Mouse (Mus musculus): ENCODE results near the gene Zbtb4.

Gene Zbtb4

GRCm38 (mm10) chr11:69763551-69763950 lies 2.2 kb upstream of the Zbtb4 start:
- DNase-seq (ENCODE audit: low read depth, low spot score): no peak

- DNase-seq (ENCODE audit: low read depth, low spot score): peak; percentile 30
These were observed 456 bp downstream of the Zbtb4 start for GRCm38 (mm10) chr11:69766126-69766609.

GRCm38 (mm10) chr11:69766872-69767624 lies 1.3 kb downstream of the Zbtb4 start:
- no peak for DNase-seq (ENCODE audit: low read depth, low spot score)

GRCm38 (mm10) chr11:69767625-69767909 lies 1.9 kb downstream of the Zbtb4 start:
- no peak for DNase-seq (ENCODE audit: low read depth, low spot score)

GRCm38 (mm10) chr11:69774961-69775360 lies 9.2 kb downstream of the Zbtb4 start:
- no peak for DNase-seq (ENCODE audit: low read depth, low spot score)

- no peak for DNase-seq (ENCODE audit: low read depth, low spot score)
These were observed 10.0 kb downstream of the Zbtb4 start for GRCm38 (mm10) chr11:69775716-69776115.

GRCm38 (mm10) chr11:69776488-69776887 lies 10.8 kb downstream of the Zbtb4 start:
- no peak for DNase-seq (ENCODE audit: low read depth, low spot score)

- DNase-seq (ENCODE audit: low read depth, low spot score): no peak
These were observed 12.0 kb downstream of the Zbtb4 start for GRCm38 (mm10) chr11:69777504-69778257.

GRCm38 (mm10) chr11:69778258-69778982 lies 12.7 kb downstream of the Zbtb4 start:
- DNase-seq (ENCODE audit: low read depth, low spot score): no peak

- no peak for DNase-seq (ENCODE audit: low read depth, low spot score)
These were observed 13.3 kb downstream of the Zbtb4 start for GRCm38 (mm10) chr11:69778985-69779384.

GRCm38 (mm10) chr11:69781828-69782227 lies 16.1 kb downstream of the Zbtb4 start:
- no peak for DNase-seq (ENCODE audit: low read depth, low spot score)

GRCm38 (mm10) chr11:69784793-69785272 lies 19.1 kb downstream of the Zbtb4 start:
- DNase-seq (ENCODE audit: low read depth, low spot score): no peak

GRCm38 (mm10) chr11:69787306-69787705 lies 21.6 kb downstream of the Zbtb4 start:
- DNase-seq (ENCODE audit: low read depth, low spot score): no peak

GRCm38 (mm10) chr11:69789431-69789830 lies 23.7 kb downstream of the Zbtb4 start:
- no peak for DNase-seq (ENCODE audit: low read depth, low spot score)

GRCm38 (mm10) chr11:69791420-69791819 lies 25.7 kb downstream of the Zbtb4 start:
- DNase-seq (ENCODE audit: low read depth, low spot score): no peak

- no peak for DNase-seq (ENCODE audit: low read depth, low spot score)
These were observed 27.7 kb downstream of the Zbtb4 start for GRCm38 (mm10) chr11:69793429-69793828.

- peak; percentile 90 for DNase-seq (ENCODE audit: low read depth, low spot score)
These were observed 29.7 kb downstream of the Zbtb4 start, which contains the start of gene Chrnb1 for GRCm38 (mm10) chr11:69795168-69795982. Chrnb1 (minus strand) TSS chr11:69795943.

GRCm38 (mm10) chr11:69795983-69796435 lies 30.3 kb downstream of the Zbtb4 start:
- DNase-seq (ENCODE audit: low read depth, low spot score): no peak

GRCm38 (mm10) chr11:69797924-69798323 lies 32.2 kb downstream of the Zbtb4 start:
- no peak for DNase-seq (ENCODE audit: low read depth, low spot score)

- no peak for DNase-seq (ENCODE audit: low read depth, low spot score)
These were observed 33.9 kb downstream of the Zbtb4 start for GRCm38 (mm10) chr11:69799394-69800137.

- no peak for DNase-seq (ENCODE audit: low read depth, low spot score)
These were observed 34.4 kb downstream of the Zbtb4 start for GRCm38 (mm10) chr11:69800138-69800391.

Measured in forelimb bud, embryonic 11.5 days (tissue).